Mouse (Mus musculus) small intestine, adult 2 months (tissue): ENCODE data around the gene Klrb1f.

Experiments
- CTCF ChIP-seq: fragments of 200-500 bp; IDR thresholded peaks from 2 replicates; pipeline ENCODE4 v1.5.1; 2012; ENCODE audit warnings: low read depth, mild to moderate bottlenecking, control low read depth, inconsistent platforms, low read length, moderate library complexity, mixed read lengths; ENCODE audit not compliant: insufficient replicate concordance, insufficient read length; ENCODE audit errors: extremely low read depth
- POLR2A ChIP-seq: fragments of 200-500 bp; IDR thresholded peaks from 2 replicates; pipeline ENCODE4 v1.6.1; 2012; ENCODE audit warnings: low read depth, mild to moderate bottlenecking, control low read depth, inconsistent platforms, low read length, moderate library complexity

GRCm38 (mm10) chr6:129056237-129056636 is 10.5 kb downstream of the Klrb1f start:
- no peak for TF ChIP-seq CTCF
- no peak for TF ChIP-seq POLR2A
